Comparison of ENCODE assay signal across 8 mouse cellular contexts in genomic region chr1:133164591-133165011, GRCm38 (mm10). TPM values are rescaled to one million over a fixed set of nuclear protein-coding genes. Genes with fewer than 3 reads are reported as not detected.
DNase-seq lines count a peak whose midpoint lies in the region; ATAC-seq lines count a peak whose summit lies in the region.

No protein-coding gene starts in this region.

- H3K36me3 ChIP-seq in neural tube, embryonic 11.5 days (ENCODE audit: control insufficient read depth, insufficient read depth, low read length) = no peaks in the 10 kb centered on the region
- H3K36me3 ChIP-seq in embryonic facial prominence, embryonic 11.5 days (replicated peaks; ENCODE audit: control insufficient read depth, insufficient read depth, low read depth, low read length) = no peaks in the 10 kb centered on the region
- H3K36me3 ChIP-seq in midbrain, embryonic 12.5 days = no peaks in the 10 kb centered on the region

- H3K4me1 ChIP-seq in neural tube, embryonic 11.5 days (ENCODE audit: control insufficient read depth, insufficient read depth, low read length) = 0 out of 2 replicates have a peak, but pooled peaks cover 7% of the 10 kb centered on the region
- H3K4me1 ChIP-seq in embryonic facial prominence, embryonic 11.5 days (ENCODE audit: control insufficient read depth, insufficient read depth, low read length) = no peaks in the 10 kb centered on the region; the same call in 1 of the 2 replicates
- peaks cover 28% of the 10 kb centered on the region for H3K4me1 ChIP-seq in midbrain, embryonic 12.5 days

- peaks cover 37% of the 10 kb centered on the region for H3K27me3 ChIP-seq in neural tube, embryonic 11.5 days (ENCODE audit: control insufficient read depth, insufficient read depth, low read length)
- peaks cover 30% of the 10 kb centered on the region for H3K27me3 ChIP-seq in embryonic facial prominence, embryonic 11.5 days (ENCODE audit: control insufficient read depth, insufficient read depth, low read length)
- peaks cover 72% of the 10 kb centered on the region for H3K27me3 ChIP-seq in midbrain, embryonic 12.5 days

- ATAC-seq in neural tube, embryonic 11.5 days (ENCODE audit: insufficient read depth, low FRiP score, low TSS enrichment) = no peak
- no peak for ATAC-seq in embryonic facial prominence, embryonic 11.5 days (replicated peaks; ENCODE audit: insufficient number of reproducible peaks, low FRiP score, low TSS enrichment, low read depth)
- ATAC-seq in midbrain, embryonic 12.5 days (ENCODE audit: low FRiP score, low read depth) = no peak; the same call in 1 of the 2 replicates

- peak overlapping the region; percentile 99 for H3K4me2 ChIP-seq in neural tube, embryonic 11.5 days (ENCODE audit: low read depth)
- H3K4me2 ChIP-seq in embryonic facial prominence, embryonic 11.5 days (ENCODE audit: low read depth, low read length) = peak overlapping the region; percentile 91
- peak overlapping the region; percentile 97 for H3K4me2 ChIP-seq in midbrain, embryonic 12.5 days (replicated peaks)

- DNase-seq in neural tube, embryonic 11.5 days (ENCODE audit: low spot score) = peak; percentile 32
- no peak for DNase-seq in neural tube, embryonic 10.5 days (ENCODE audit: extremely low spot score, low spot score)
- peak; percentile 32 for DNase-seq in embryonic facial prominence, embryonic 11.5 days (ENCODE audit: low spot score)
- peak; percentile 62 for DNase-seq in kidney, adult 11 months
- DNase-seq in right cerebral cortex, postnatal 25 days = no peak
- DNase-seq in frontal cortex, postnatal 36 days (ENCODE audit: low spot score in 2 of 2) = no peak
- DNase-seq in gastrocnemius, postnatal 4 days (ENCODE audit: low spot score in 2 of 2) = no peak

- peak overlapping the region; percentile 58; the same call in 1 of the 2 replicates for H3K9ac ChIP-seq in neural tube, embryonic 11.5 days (ENCODE audit: low read length)
- no peak overlapping the region for H3K9ac ChIP-seq in embryonic facial prominence, embryonic 11.5 days (replicated peaks; ENCODE audit: low read length)
- H3K9ac ChIP-seq in midbrain, embryonic 12.5 days (replicated peaks) = peak overlapping the region; percentile 64

- WGBS in neural tube, embryonic 11.5 days = 2% methylated on average over 10 of the region's 10 CpGs
- 1% methylated on average over 10 of the region's 10 CpGs for WGBS in embryonic facial prominence, embryonic 11.5 days
- WGBS in midbrain, embryonic 12.5 days = 3% methylated on average over 10 of the region's 10 CpGs

- H3K27ac ChIP-seq in neural tube, embryonic 11.5 days (ENCODE audit: low read depth, low read length) = no peak overlapping the region
- no peak overlapping the region for H3K27ac ChIP-seq in embryonic facial prominence, embryonic 11.5 days (replicated peaks; ENCODE audit: low read depth, low read length)
- H3K27ac ChIP-seq in midbrain, embryonic 12.5 days (replicated peaks) = no peak overlapping the region

- H3K4me3 ChIP-seq in neural tube, embryonic 11.5 days (ENCODE audit: low read depth, low read length) = peak overlapping the region; percentile 50
- H3K4me3 ChIP-seq in embryonic facial prominence, embryonic 11.5 days (ENCODE audit: low read depth, low read length) = peak overlapping the region; percentile 49
- peak overlapping the region; percentile 60 for H3K4me3 ChIP-seq in midbrain, embryonic 12.5 days

- H3K9me3 ChIP-seq in neural tube, embryonic 11.5 days (ENCODE audit: control insufficient read depth, low read length) = no peaks in the 10 kb centered on the region
- H3K9me3 ChIP-seq in embryonic facial prominence, embryonic 11.5 days (replicated peaks; ENCODE audit: control insufficient read depth, low read length) = no peaks in the 10 kb centered on the region
- no peaks in the 10 kb centered on the region for H3K9me3 ChIP-seq in midbrain, embryonic 12.5 days

RNA-seq across cellular contexts. Expression of gene Plekha6, which starts 0.6 kb away (rescaled TPM):
- 12.5 and 15.2 TPM in 2 replicates for polyA plus RNA-seq in neural tube, embryonic 11.5 days (2014; fragmentation: Nextera tagmentation; extraction: Ambion mirVana)
- 2.0 and 2.8 TPM in 2 replicates for polyA plus RNA-seq in embryonic facial prominence, embryonic 11.5 days (2014; fragmentation: Nextera tagmentation; extraction: Ambion mirVana)
- 27.7 and 36.1 TPM in 2 replicates for polyA plus RNA-seq in midbrain, embryonic 12.5 days (2016; fragmentation: Nextera tagmentation; extraction: Ambion mirVana)
- total RNA-seq in gastrocnemius, postnatal 4 days (2021) = 10 to 100 TPM; 12.6 to 14.4 TPM

RNA-seq across cellular contexts. Expression of gene Ppp1r15b, which starts 33.7 kb away (rescaled TPM):
- polyA plus RNA-seq in neural tube, embryonic 11.5 days (2014; fragmentation: Nextera tagmentation; extraction: Ambion mirVana) = 55.3 and 57.6 TPM in 2 replicates
- polyA plus RNA-seq in embryonic facial prominence, embryonic 11.5 days (2014; fragmentation: Nextera tagmentation; extraction: Ambion mirVana) = 41.5 and 42.1 TPM in 2 replicates
- 52.7 and 57.9 TPM in 2 replicates for polyA plus RNA-seq in midbrain, embryonic 12.5 days (2016; fragmentation: Nextera tagmentation; extraction: Ambion mirVana)
- total RNA-seq in gastrocnemius, postnatal 4 days (2021) = 10 to 100 TPM; 46.0 to 49.1 TPM

Comparison
In these comparisons a context has a peak if more than half of its experiments do, and no peak if none do; other contexts are left out.
1. DNase-seq: peak in neural tube, embryonic 11.5 days (single experiment), embryonic facial prominence, embryonic 11.5 days (single experiment) and kidney, adult 11 months (single experiment); none in neural tube, embryonic 10.5 days (single experiment), right cerebral cortex, postnatal 25 days (single experiment), frontal cortex, postnatal 36 days (0 of 2) and gastrocnemius, postnatal 4 days (0 of 2).
2. Peak in every context shown above with its lines, with median percentiles within 50 percentile points of each other: H3K4me2 ChIP-seq and H3K4me3 ChIP-seq.